Mouse (Mus musculus): ENCODE data around the gene Lpar1. TPM values are rescaled to one million over a fixed set of nuclear protein-coding genes. Genes with fewer than 3 reads are reported as not detected.
"Not testable (repeated sequence)": the region's sequence is repeated elsewhere in the genome, so short reads cannot be mapped to it uniquely, and the experiment has no call there.

Lpar1 gene
- polyA plus RNA-seq, 1 experiment from 2014 or later: 16.4 TPM

GRCm38 (mm10) chr4:58562776-58563175 lies 9.1 kb upstream of the Lpar1 start:
- no peaks in the 10 kb centered on the region for H3K9me3 ChIP-seq
- no peak for ATAC-seq (ENCODE audit: low FRiP score)
- WGBS: 87% methylated on average over 1 of the region's 1 CpGs

GRCm38 (mm10) chr4:58557001-58557400 lies 3.3 kb upstream of the Lpar1 start:
- Histone ChIP-seq H3K4me1 (replicated peaks) (peaks cover 17% of the 10 kb centered on the region), H3K4me2 (no peak overlapping the region), H3K4me3 (no peak overlapping the region), H3K27ac (no peak overlapping the region), H3K36me3 (no peaks in the 10 kb centered on the region), H3K9ac (no peak overlapping the region), H3K27me3 (peaks cover 20% of the 10 kb centered on the region; the same call in 1 of the 2 replicates), H3K9me3 (no peaks in the 10 kb centered on the region)
- ATAC-seq (ENCODE audit: low FRiP score): no peak
- WGBS: 79% methylated on average over 3 of the region's 3 CpGs

More at GRCm38 (mm10) chr4:58562776-58563175, 9.1 kb upstream of the Lpar1 start:
- Histone ChIP-seq H3K27ac (no peak overlapping the region), H3K4me3 (no peak overlapping the region), H3K9ac (no peak overlapping the region), H3K4me1 (replicated peaks) (no peaks in the 10 kb centered on the region), H3K36me3 (no peaks in the 10 kb centered on the region), H3K4me2 (no peak overlapping the region), H3K27me3 (no peaks in the 10 kb centered on the region)

GRCm38 (mm10) chr4:58554359-58554838 lies 701 bp upstream of the Lpar1 start:
- Histone ChIP-seq H3K4me3 (no peak overlapping the region), H3K4me2 (no peak overlapping the region), H3K27me3 (peaks cover 28% of the 10 kb centered on the region), H3K4me1 (replicated peaks) (peaks cover 17% of the 10 kb centered on the region), H3K9me3 (no peaks in the 10 kb centered on the region), H3K27ac (no peak overlapping the region), H3K36me3 (no peaks in the 10 kb centered on the region), H3K9ac (no peak overlapping the region)
- 34% methylated on average over 10 of the region's 10 CpGs for WGBS
- no peak for ATAC-seq (ENCODE audit: low FRiP score)

GRCm38 (mm10) chr4:58552731-58553630 lies 717 bp downstream of the Lpar1 start:
- Histone ChIP-seq H3K9ac (peak overlapping the region; percentile 76), H3K27ac (0 out of 2 replicates have a peak overlapping the region, but pooled peaks have one; percentile 9)

GRCm38 (mm10) chr4:58552229-58552628 lies 1.5 kb downstream of the Lpar1 start:
- 5% methylated on average over 10 of the region's 10 CpGs for WGBS
- Histone ChIP-seq H3K27ac (0 out of 2 replicates have a peak overlapping the region, but pooled peaks have one; percentile 9), H3K4me2 (peak overlapping the region; percentile 94), H3K27me3 (peaks cover 28% of the 10 kb centered on the region), H3K4me3 (peak overlapping the region; percentile 67), H3K9me3 (no peaks in the 10 kb centered on the region), H3K4me1 (replicated peaks) (peaks cover 17% of the 10 kb centered on the region), H3K36me3 (no peaks in the 10 kb centered on the region), H3K9ac (no peak overlapping the region)
- ATAC-seq (ENCODE audit: low FRiP score): no peak

More at GRCm38 (mm10) chr4:58552731-58553630, 717 bp downstream of the Lpar1 start:
- under 1% methylated on average over 71 of the region's 71 CpGs for WGBS
- Histone ChIP-seq H3K4me1 (replicated peaks) (peaks cover 17% of the 10 kb centered on the region), H3K4me3 (peak overlapping the region; percentile 67), H3K36me3 (no peaks in the 10 kb centered on the region), H3K27me3 (peaks cover 28% of the 10 kb centered on the region), H3K9me3 (no peaks in the 10 kb centered on the region), H3K4me2 (peak overlapping the region; percentile 94)
- peak; percentile 93 for ATAC-seq (ENCODE audit: low FRiP score)

GRCm38 (mm10) chr4:58551820-58552219 lies 1.9 kb downstream of the Lpar1 start:
- H3K9ac ChIP-seq: no peak overlapping the region
- ATAC-seq (ENCODE audit: low FRiP score): no peak
- no peaks in the 10 kb centered on the region for H3K36me3 ChIP-seq
- peak overlapping the region; percentile 94 for H3K4me2 ChIP-seq
- peaks cover 28% of the 10 kb centered on the region for H3K27me3 ChIP-seq
- peaks cover 17% of the 10 kb centered on the region for H3K4me1 ChIP-seq (replicated peaks)
- 5% methylated on average over 4 of the region's 4 CpGs for WGBS
- no peaks in the 10 kb centered on the region for H3K9me3 ChIP-seq
- no peak overlapping the region for H3K27ac ChIP-seq
- peak overlapping the region; percentile 67 for H3K4me3 ChIP-seq

- no peaks in the 10 kb centered on the region for H3K9me3 ChIP-seq
- H3K36me3 ChIP-seq: no peaks in the 10 kb centered on the region
- no peak overlapping the region for H3K27ac ChIP-seq
- peaks cover 11% of the 10 kb centered on the region for H3K4me1 ChIP-seq (replicated peaks)
- peaks cover 15% of the 10 kb centered on the region for H3K27me3 ChIP-seq
- WGBS: 71% methylated on average over 9 of the region's 9 CpGs
- ATAC-seq (ENCODE audit: low FRiP score): no peak
- H3K4me3 ChIP-seq: no peak overlapping the region
- no peak overlapping the region for H3K9ac ChIP-seq
- no peak overlapping the region for H3K4me2 ChIP-seq
Observed at GRCm38 (mm10) chr4:58547725-58548124, 6.0 kb downstream of the Lpar1 start.

DNA sequence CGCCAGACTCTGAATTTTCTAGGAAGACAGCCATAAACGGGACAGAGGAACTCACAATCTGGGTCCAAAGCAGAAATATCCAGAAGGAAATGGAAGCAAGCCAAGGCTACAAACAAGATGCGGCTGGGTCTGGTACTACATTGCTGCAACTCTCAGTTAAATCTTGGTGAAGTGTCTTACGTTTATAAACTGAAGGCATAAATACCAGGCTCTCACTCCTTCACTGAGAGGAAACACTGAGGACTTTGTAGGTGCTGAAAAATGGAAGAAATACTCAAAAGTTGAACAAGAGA lies 6.5 kb downstream of the Lpar1 start:
- Histone ChIP-seq H3K9me3 (no peaks in the 10 kb centered on the region), H3K4me1 (replicated peaks) (peaks cover 7% of the 10 kb centered on the region; the same call in 1 of the 2 replicates), H3K27me3 (peaks cover 10% of the 10 kb centered on the region), H3K9ac (no peak overlapping the region), H3K27ac (no peak overlapping the region), H3K4me3 (no peak overlapping the region), H3K4me2 (no peak overlapping the region), H3K36me3 (no peaks in the 10 kb centered on the region)
- ATAC-seq (ENCODE audit: low FRiP score): no peak
- 78% methylated on average over 4 of the region's 4 CpGs for WGBS

GRCm38 (mm10) chr4:58546441-58547272 lies 7.0 kb downstream of the Lpar1 start:
- H3K9ac ChIP-seq: no peak overlapping the region
- no peak overlapping the region for H3K4me2 ChIP-seq
- 37% methylated on average over 11 of the region's 11 CpGs for whole genome bisulfite sequencing
- no peaks in the 10 kb centered on the region for H3K9me3 ChIP-seq
- peaks cover 4% of the 10 kb centered on the region for H3K27me3 ChIP-seq
- no peak for ATAC-seq (ENCODE audit: low FRiP score)
- no peak overlapping the region for H3K4me3 ChIP-seq
- no peaks in the 10 kb centered on the region for H3K36me3 ChIP-seq
- H3K4me1 ChIP-seq (replicated peaks): peaks cover 7% of the 10 kb centered on the region; the same call in 1 of the 2 replicates
- no peak overlapping the region for H3K27ac ChIP-seq

DNA sequence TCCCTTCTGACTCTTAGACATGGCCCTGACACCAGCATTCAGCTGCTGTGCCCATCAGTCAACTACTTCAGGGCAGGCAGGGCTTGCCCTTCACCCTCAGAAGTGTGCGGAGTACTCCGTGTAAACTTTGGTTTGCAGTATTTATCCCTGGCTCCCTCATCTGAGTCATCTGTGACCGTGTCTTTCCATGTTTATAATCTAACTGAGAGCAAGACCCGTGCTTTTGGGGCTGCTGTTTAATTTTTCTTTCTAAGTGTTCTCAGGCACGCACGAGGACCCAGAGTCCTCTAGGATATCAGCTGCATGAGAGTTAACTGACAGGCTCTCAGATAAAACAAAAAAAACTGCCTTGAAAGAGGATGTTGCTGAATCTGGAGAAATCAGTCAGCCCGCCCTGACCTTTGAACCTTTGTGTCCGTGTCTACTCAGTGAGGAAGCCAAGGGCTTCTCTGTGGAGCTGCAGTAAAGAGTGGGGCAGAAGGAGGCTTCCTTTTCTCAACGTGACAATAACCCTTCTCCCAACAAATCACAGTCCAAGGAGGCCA lies 7.7 kb downstream of the Lpar1 start:
- Histone ChIP-seq H3K4me3 (no peak overlapping the region), H3K27me3 (0 out of 2 replicates have a peak, but pooled peaks cover 3% of the 10 kb centered on the region), H3K4me2 (no peak overlapping the region), H3K27ac (no peak overlapping the region), H3K36me3 (no peaks in the 10 kb centered on the region), H3K9ac (no peak overlapping the region), H3K4me1 (replicated peaks) (peaks cover 7% of the 10 kb centered on the region; the same call in 1 of the 2 replicates), H3K9me3 (no peaks in the 10 kb centered on the region)
- ATAC-seq (ENCODE audit: low FRiP score): no peak
- 32% methylated on average over 9 of the region's 9 CpGs for WGBS

DNA sequence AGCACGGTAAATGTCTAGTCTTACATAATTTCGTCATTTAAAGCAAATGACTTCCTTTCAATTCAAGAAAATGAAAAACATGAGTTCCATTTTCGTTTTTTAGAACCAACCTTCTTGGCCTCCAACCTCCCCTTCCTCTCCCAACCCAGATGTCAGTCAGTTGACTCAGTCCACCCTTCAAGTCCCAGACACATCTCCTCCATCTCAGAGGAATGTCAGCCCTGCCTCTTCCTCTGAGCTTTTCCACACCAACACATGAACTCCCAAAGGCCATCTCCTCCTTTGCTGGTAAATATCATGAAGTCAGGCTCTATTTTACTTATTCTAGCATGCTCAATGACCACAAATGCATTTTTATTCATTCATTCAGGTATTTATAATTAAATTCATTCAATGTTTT lies 10.5 kb downstream of the Lpar1 start:
- peaks cover 7% of the 10 kb centered on the region; the same call in 1 of the 2 replicates for H3K4me1 ChIP-seq (replicated peaks)

GRCm38 (mm10) chr4:58542656-58543055 lies 11.0 kb downstream of the Lpar1 start:
- not testable (repeated sequence) for H3K4me1 ChIP-seq (replicated peaks); H3K27ac ChIP-seq; H3K4me2 ChIP-seq; H3K27me3 ChIP-seq; H3K4me3 ChIP-seq; ATAC-seq (ENCODE audit: low FRiP score); H3K9ac ChIP-seq; H3K36me3 ChIP-seq; H3K9me3 ChIP-seq
- 92% methylated on average over 7 of the region's 7 CpGs for WGBS

More for the DNA sequence above, 10.5 kb downstream of the Lpar1 start:
- Histone ChIP-seq H3K4me2 (no peak overlapping the region), H3K9ac (no peak overlapping the region), H3K9me3 (no peaks in the 10 kb centered on the region), H3K4me3 (no peak overlapping the region), H3K27ac (no peak overlapping the region), H3K36me3 (no peaks in the 10 kb centered on the region), H3K27me3 (no peaks in the 10 kb centered on the region)
- 93% methylated on average over 3 of the region's 3 CpGs for WGBS
- ATAC-seq (ENCODE audit: low FRiP score): no peak
